Mouse (Mus musculus) heart, embryonic 16.5 days (tissue): Measurements from ENCODE around the gene 4933427I04Rik. TPM values are rescaled to one million over a fixed set of nuclear protein-coding genes. Genes with fewer than 3 reads are reported as not detected.

Source experiments
- ATAC-seq: fragments of 200-750 bp; cut with Nextera tagmentation; replicated peaks from 2 replicates; pipeline ENCODE4 v1.8.0; 2017; ENCODE audit warnings: moderate number of reproducible peaks; ENCODE audit not compliant: insufficient read depth, low FRiP score; ENCODE audit errors: extremely low read depth
- H3K27ac ChIP-seq: fragments of 300-500 bp; sonication (generic); 2 replicates; pipeline ENCODE4 v1.5.1; 2014; ENCODE audit warnings: mild to moderate bottlenecking, low read length, control low read depth, moderate library complexity
- H3K27me3 ChIP-seq: fragments of 300-500 bp; sonication (generic); 2 replicates; pipeline ENCODE4 v1.6.1; 2014; ENCODE audit warnings: low read length, mixed read lengths; ENCODE audit not compliant: control insufficient read depth, insufficient read depth
- H3K36me3 ChIP-seq: fragments of 300-500 bp; sonication (generic); 2 replicates; pipeline ENCODE4 v1.6.1; 2014; ENCODE audit not compliant: control insufficient read depth, insufficient read depth
- H3K4me1 ChIP-seq: fragments of 300-500 bp; sonication (generic); 2 replicates; pipeline ENCODE4 v1.6.1; 2014; ENCODE audit warnings: low read length, mixed read lengths; ENCODE audit not compliant: control insufficient read depth, insufficient read depth
- H3K4me2 ChIP-seq: fragments of 300-500 bp; sonication (generic); 2 replicates; pipeline ENCODE4 v1.6.1; 2014; ENCODE audit warnings: low read depth, mild to moderate bottlenecking, control low read depth, low read length
- H3K4me3 ChIP-seq: fragments of 300-500 bp; sonication (generic); 2 replicates; pipeline ENCODE4 v1.5.1; 2014; ENCODE audit warnings: mild to moderate bottlenecking, control low read depth, low read length
- H3K9ac ChIP-seq: fragments of 300-500 bp; sonication (generic); 2 replicates; pipeline ENCODE4 v1.6.1; 2014; ENCODE audit warnings: low read length, control low read depth
- H3K9me3 ChIP-seq: fragments of 300-500 bp; sonication (generic); replicated peaks from 2 replicates; pipeline ENCODE4 v1.6.1; 2016; ENCODE audit warnings: low read length; ENCODE audit not compliant: control insufficient read depth
- WGBS: fragments of 180-500 bp; shearing (Covaris S2); extraction: QIAGEN DNeasy Blood & Tissue Kit; methylation state at CpG from one replicate; pipeline ENCODE4 v1.1.7; 2014; 5-methylcytosine and 5-hydroxymethylcytosine counted together
- polyA plus RNA-seq: library from polyadenylated mRNA; unstranded; fragments of >200 nt; fragmentation: Nextera tagmentation; extraction: Ambion mirVana; gene quantifications from 2 replicates; pipeline ENCODE4 v1.2.1, GENCODE M21; 2015

The 4933427I04Rik gene
- 0.06 TPM in 1 of 2 replicates, not detected in the other for polyA plus RNA-seq

DNA sequence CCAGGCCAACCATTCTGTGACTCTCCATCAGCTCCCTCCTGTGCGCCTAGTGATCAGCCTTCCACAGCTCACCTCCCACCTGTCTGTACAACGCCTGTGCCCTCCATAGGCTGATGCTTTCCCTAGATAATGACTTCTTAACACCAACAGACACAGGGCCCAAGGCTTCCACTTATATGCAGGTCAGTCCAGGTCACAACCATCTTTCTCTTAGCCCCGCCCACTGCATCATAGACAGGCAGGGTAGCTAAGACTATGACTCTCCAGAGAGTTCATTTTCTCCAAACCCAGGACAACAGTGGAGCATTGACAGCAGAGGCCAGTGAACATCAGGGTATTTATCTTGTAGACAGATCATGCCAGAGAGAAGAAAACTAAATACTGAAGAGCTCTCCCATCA is at the start of gene 4933427I04Rik:
Gene 4933427I04Rik (plus strand): TSS at position 301 of the 400 bp plus-strand sequence.
- no peak within 1 kb of the TSS for H3K27ac ChIP-seq
- no peaks in the 10 kb centered on the region for H3K27me3 ChIP-seq
- no peak within 1 kb of the TSS for H3K4me2 ChIP-seq
- no peak within 1 kb of the TSS for H3K4me3 ChIP-seq
- ATAC-seq = no peak
- H3K36me3 ChIP-seq = no peaks in the 10 kb centered on the region
- H3K9me3 ChIP-seq = no peaks in the 10 kb centered on the region
- H3K9ac ChIP-seq = no peak within 1 kb of the TSS
- WGBS = 78% methylated on average over 3 of the region's 3 CpGs
- no peaks in the 10 kb centered on the region for H3K4me1 ChIP-seq

DNA sequence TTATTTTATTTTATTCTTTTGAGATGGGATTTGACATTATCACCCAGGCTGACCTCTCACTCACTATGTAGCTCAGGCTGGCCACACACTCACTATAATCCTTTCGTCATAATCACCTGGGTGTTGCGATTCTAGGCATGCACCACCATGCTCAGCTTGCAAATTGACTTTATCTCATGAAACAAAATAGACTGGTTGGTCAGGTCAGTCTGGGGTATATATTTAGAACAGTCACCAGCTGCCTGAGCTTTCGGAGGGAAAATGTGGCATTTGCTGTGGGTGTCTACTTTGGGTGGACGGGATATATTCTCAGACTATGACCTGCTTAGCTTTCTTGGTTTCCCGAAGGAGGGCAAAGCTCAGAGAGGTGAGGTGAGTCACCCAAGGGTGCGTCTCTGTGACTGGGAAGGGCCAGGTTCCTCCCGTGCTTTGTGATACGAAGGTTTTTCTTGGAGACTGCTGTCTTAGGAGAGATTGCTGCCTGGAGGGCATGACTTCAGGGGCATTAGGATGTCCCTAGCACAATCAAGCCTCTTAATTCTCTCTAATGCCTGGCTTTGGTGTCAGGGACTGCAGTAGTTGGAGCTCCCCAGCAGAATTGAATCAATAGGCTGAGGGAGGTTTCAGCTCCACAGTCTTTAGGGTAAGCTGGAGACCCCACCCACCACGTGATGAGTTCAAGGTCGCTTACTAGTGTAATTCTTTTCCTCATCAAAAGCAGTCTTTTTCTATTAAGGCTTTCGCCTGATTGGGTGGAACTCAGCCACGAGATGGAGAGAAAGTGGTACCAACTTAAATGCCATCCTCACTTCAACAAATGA is 48.8 kb upstream of the 4933427I04Rik start:
- peak overlapping the region; percentile 71 for H3K27ac ChIP-seq
- peaks cover 4% of the 10 kb centered on the region; the same call in 1 of the 2 replicates for H3K9me3 ChIP-seq
- peak overlapping the region; percentile 20 for H3K4me2 ChIP-seq
- peaks cover 9% of the 10 kb centered on the region for H3K4me1 ChIP-seq
- H3K36me3 ChIP-seq = no peaks in the 10 kb centered on the region
- H3K27me3 ChIP-seq = no peaks in the 10 kb centered on the region
- WGBS = 54% methylated on average over 12 of the region's 12 CpGs
- H3K4me3 ChIP-seq = no peak overlapping the region
- ATAC-seq = peak; percentile 52
- peak overlapping the region; percentile 51 for H3K9ac ChIP-seq

DNA sequence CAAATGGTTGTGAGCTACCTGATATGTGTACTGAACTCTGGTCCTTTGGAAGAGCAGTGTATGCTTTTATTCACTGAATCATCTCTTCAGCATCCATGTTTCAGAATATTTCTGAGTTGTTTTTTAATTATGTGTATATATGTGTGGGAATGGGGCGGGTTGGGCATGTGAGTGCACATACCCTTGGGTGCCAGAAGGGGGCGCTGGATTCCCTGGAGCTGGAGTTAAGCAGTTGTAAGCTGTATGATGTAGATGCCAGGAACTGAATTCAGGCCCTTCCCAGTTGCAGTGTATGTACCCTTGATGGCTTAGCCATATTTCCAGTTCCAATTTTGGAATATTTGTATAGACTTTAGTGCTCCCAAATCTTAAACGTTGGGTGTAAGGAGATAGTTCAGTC is 47.0 kb upstream of the 4933427I04Rik start:
- Histone ChIP-seq H3K9ac (no peak overlapping the region), H3K9me3 (peaks cover 1% of the 10 kb centered on the region; the same call in 1 of the 2 replicates), H3K36me3 (no peaks in the 10 kb centered on the region), H3K4me1 (peaks cover 9% of the 10 kb centered on the region), H3K4me2 (no peak overlapping the region), H3K27ac (no peak overlapping the region), H3K4me3 (no peak overlapping the region), H3K27me3 (no peaks in the 10 kb centered on the region)
- no peak for ATAC-seq
- WGBS = 74% methylated on average over 3 of the region's 3 CpGs

DNA sequence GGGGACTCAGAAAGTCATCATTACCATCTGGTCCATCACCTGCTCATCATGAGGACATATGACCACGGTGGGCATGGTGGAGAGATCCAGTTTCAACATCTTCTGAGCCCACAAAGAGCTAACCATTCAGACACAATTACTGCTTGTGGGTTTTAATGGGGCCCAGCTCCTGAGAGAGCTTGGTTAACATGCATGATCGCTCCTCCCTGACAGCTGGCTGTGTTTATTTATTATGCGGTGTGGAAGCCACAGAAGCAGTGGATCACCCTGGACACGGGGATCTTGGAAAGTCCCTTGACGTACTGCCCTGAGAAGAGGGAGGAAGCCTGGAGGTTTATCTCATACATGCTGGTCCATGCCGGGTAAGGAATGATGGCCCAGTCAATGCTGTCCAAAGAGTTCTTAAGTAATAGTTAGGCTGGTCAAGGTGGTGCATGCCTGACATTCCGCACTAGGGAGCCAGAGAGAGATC is 45.4 kb upstream of the 4933427I04Rik start:
- Histone ChIP-seq H3K27me3 (no peaks in the 10 kb centered on the region), H3K9me3 (no peaks in the 10 kb centered on the region), H3K4me1 (peaks cover 9% of the 10 kb centered on the region), H3K9ac (no peak overlapping the region), H3K4me2 (no peak overlapping the region), H3K4me3 (no peak overlapping the region), H3K27ac (no peak overlapping the region), H3K36me3 (no peaks in the 10 kb centered on the region)
- 67% methylated on average over 7 of the region's 7 CpGs for WGBS
- 0 out of 2 replicates have a peak, but pooled peaks have one; percentile 14 for ATAC-seq

DNA sequence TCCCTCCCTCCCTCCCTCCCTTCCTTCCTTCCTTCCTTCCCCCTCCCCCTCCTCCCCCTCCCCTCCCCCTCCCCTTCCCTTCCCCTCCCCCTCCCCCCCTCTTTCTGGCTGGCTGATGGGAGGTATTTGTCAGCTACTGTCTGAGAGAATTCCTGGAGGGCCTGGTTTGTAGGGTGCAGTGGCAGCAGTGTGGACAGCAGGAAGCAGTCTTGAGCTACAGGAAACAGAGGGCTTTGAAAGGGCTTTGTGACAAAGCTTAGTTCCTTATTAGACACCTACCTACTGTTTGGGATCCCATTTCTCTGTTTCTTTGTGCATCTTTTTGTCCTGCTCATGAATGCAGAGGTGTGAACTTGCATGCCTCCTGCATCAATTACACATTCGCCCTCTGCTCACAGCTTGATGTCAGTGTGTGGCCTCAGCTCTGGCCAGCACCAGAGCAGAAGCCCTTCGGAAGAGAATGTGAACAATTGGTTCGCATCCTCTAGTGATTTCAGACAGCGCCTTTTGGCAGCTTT is 40.3 kb upstream of the 4933427I04Rik start:
- Histone ChIP-seq H3K4me1 (no peaks in the 10 kb centered on the region), H3K27me3 (no peaks in the 10 kb centered on the region), H3K27ac (no peak overlapping the region), H3K4me2 (no peak overlapping the region), H3K36me3 (no peaks in the 10 kb centered on the region), H3K9ac (no peak overlapping the region), H3K4me3 (no peak overlapping the region), H3K9me3 (no peaks in the 10 kb centered on the region)
- ATAC-seq = no peak
- 43% methylated on average over 4 of the region's 4 CpGs for WGBS

DNA sequence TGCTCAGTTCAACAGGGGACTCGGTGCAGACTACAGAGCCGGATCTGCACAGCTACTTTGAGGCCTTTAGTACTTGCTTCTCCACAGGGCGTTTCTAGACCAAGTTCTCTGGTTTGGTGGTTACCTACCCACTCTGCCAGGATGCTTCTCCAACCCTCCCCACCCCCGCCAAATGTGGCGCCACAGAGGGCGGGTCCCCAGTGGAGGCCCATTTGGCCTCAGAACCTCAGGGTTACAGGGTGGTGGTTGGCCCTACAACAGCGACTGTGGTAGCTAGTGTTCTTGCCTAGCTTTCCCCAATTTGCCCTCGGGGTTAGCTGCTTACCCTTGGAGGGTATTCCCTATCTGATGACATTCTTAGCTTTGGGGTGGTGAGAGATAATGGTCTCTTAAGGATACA is 17.4 kb upstream of the 4933427I04Rik start:
- no peaks in the 10 kb centered on the region for H3K4me1 ChIP-seq
- 74% methylated on average over 8 of the region's 8 CpGs for whole genome bisulfite sequencing
- no peaks in the 10 kb centered on the region for H3K36me3 ChIP-seq
- H3K27me3 ChIP-seq = no peaks in the 10 kb centered on the region
- H3K4me3 ChIP-seq = no peak overlapping the region
- ATAC-seq = no peak
- H3K9me3 ChIP-seq = peaks cover 5% of the 10 kb centered on the region
- no peak overlapping the region for H3K27ac ChIP-seq
- H3K4me2 ChIP-seq = no peak overlapping the region
- no peak overlapping the region for H3K9ac ChIP-seq

DNA sequence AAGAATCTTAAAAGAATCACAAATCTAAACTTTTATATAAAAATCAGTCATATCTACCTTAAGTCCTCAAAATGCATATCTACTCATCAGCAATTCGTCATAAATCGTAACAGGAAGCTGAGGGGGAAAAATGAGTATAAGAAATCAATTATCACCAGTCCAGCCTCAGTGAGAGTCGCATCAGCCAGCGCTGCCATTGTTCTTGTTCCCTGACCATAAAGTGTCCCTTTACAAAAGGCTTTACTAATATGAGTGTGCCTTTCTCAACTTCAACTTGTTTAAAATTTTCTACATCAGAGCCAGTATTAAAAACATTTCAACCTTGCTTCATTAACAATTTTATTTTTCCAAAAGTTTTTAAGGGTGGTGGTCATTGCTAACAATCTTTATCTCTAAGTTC is 2.6 kb upstream of the 4933427I04Rik start:
- 67% methylated on average over 4 of the region's 4 CpGs for WGBS
- Histone ChIP-seq H3K4me2 (no peak overlapping the region), H3K9me3 (0 out of 2 replicates have a peak, but pooled peaks cover 2% of the 10 kb centered on the region), H3K27ac (no peak overlapping the region), H3K4me1 (no peaks in the 10 kb centered on the region), H3K27me3 (no peaks in the 10 kb centered on the region), H3K36me3 (no peaks in the 10 kb centered on the region), H3K4me3 (no peak overlapping the region), H3K9ac (no peak overlapping the region)
- no peak for ATAC-seq

DNA sequence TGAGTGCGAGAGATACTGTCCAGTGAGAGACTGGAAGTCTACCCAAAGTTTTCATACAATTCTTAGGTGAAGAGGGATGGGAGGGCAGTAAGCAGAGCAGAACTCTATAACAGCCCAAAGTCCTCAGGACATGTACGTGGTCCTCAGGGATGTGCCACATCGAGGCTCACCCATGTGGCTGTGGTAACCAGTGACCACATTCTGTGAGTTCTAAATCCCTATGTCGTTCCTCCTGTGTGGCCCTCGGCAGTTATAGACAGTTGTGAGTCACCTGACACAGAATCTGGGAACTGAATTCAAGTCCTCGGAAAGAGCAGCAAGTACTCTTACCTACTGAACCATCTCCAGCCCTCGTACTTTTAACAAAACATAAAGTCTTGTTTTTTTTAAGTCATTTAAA is 1.4 kb upstream of the 4933427I04Rik start:
- Histone ChIP-seq H3K36me3 (no peaks in the 10 kb centered on the region), H3K9me3 (no peaks in the 10 kb centered on the region), H3K4me3 (no peak overlapping the region), H3K9ac (no peak overlapping the region), H3K27ac (no peak overlapping the region), H3K4me2 (no peak overlapping the region), H3K4me1 (no peaks in the 10 kb centered on the region), H3K27me3 (no peaks in the 10 kb centered on the region)
- no peak for ATAC-seq
- 83% methylated on average over 7 of the region's 7 CpGs for WGBS

DNA sequence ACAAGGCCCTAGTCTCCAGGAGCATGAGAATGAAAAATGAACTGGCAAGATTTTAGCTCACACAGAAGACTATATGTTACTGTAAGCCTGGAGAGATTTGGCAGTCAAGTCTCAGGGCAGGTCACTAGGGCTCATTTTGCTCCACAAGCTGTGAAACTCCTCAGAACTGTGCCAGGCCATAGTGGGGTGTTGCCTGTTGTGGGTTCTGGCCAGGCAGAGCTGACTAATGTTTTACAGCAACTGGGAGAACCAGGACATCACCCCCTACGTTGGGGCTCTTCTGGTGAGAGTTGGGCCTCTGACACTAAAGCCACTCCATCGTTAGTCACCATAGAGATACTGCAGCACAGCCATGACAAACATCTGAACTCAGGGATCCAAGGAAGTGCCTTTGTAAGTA is 324 bp downstream of the 4933427I04Rik start:
- H3K27ac ChIP-seq = no peak overlapping the region
- H3K9ac ChIP-seq = no peak overlapping the region
- H3K4me2 ChIP-seq = no peak overlapping the region
- H3K4me1 ChIP-seq = no peaks in the 10 kb centered on the region
- H3K4me3 ChIP-seq = no peak overlapping the region
- 45% methylated on average over 2 of the region's 2 CpGs for WGBS
- ATAC-seq = no peak
- H3K36me3 ChIP-seq = no peaks in the 10 kb centered on the region
- no peaks in the 10 kb centered on the region for H3K9me3 ChIP-seq
- no peaks in the 10 kb centered on the region for H3K27me3 ChIP-seq
